Mouse (Mus musculus): ENCODE data around the gene Rcl1. TPM values are rescaled to one million over a fixed set of nuclear protein-coding genes. Genes with fewer than 3 reads are reported as not detected.

Rcl1 gene
- total RNA-seq, 1 experiment from 2014 or later = 32.9 TPM

GRCm38 (mm10) chr19:29113746-29114649 lies 12.8 kb downstream of the Rcl1 start:
- DNase-seq = no peak

GRCm38 (mm10) chr19:29116796-29117195 lies 15.6 kb downstream of the Rcl1 start:
- DNase-seq = no peak

DNA sequence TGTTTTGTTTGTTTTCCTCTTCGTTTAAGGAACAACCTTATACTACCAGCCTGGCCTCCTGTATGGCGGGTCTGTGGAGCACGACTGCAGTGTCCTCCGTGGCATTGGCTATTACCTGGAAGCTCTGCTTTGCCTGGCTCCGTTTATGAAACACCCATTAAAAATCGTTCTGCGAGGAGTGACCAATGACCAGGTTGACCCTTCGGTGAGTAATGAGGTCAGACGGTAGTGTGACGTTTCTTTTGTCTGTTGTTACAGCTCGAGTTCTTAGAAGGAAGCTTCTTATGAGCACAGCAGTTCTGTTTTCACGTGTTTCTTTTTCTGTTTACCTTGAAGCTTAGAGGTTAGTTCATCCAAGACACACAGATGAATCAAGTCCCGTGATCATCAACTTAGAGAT lies 17.0 kb downstream of the Rcl1 start:
- DNase-seq = no peak

DNA sequence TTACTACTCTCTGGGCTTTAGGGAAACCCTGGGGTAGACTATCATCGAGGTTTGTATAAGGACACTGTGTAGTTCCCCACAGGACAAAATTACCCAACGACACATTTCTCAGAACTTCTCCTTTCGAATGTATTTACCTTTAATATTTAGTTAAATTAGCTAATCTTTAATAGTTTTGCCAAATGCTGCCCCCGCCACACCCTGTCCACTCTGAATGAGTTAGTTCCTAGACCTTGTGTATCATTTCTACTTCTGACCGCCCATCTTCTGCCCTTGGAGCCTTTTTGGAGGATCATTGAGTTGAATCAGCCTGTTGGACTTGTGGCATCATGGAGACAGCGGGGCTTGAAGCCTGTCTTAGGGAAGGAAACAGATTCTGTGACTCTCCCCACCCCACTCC lies 19.1 kb downstream of the Rcl1 start:
- DNase-seq = no peak

- DNase-seq = peak; percentile 47
These were observed 20.2 kb downstream of the Rcl1 start for GRCm38 (mm10) chr19:29121394-29121793.

DNA sequence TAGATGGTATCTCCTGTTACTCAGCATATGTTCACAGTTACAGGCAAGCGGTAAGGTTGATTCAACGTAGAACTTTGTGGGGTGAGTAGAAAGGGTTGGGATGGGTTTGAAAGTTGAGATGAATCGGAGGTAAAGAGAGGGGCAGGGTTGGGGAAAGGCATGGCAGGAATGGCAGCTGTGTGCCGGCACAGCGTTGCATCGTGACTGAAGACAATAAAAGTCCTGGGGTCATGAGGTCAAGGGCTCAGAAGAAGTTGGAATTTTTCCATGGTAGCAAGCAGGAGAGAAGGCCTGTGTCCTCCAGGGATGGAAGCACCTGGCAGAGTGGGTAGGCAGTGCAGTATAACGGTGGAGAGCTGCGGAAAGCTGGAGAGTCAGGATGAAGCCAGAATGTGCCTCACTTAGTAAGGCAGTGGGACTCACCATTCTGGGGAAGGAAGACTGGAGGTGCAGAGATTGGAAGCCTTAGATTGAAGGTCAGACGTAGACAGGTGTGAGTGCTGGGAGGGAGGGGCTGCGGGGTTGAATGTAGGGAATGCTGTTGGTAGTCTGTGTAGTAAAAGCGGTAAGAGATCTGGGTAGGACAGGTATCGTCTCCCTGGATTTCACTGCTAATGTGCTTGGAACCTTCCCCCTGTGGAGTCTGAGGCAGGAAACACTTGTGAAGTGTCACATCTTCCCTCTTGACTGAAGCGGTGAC lies 23.9 kb downstream of the Rcl1 start:
- no peak for DNase-seq

- DNase-seq = no peak
These were observed 25.3 kb downstream of the Rcl1 start for GRCm38 (mm10) chr19:29126347-29127015.

DNA sequence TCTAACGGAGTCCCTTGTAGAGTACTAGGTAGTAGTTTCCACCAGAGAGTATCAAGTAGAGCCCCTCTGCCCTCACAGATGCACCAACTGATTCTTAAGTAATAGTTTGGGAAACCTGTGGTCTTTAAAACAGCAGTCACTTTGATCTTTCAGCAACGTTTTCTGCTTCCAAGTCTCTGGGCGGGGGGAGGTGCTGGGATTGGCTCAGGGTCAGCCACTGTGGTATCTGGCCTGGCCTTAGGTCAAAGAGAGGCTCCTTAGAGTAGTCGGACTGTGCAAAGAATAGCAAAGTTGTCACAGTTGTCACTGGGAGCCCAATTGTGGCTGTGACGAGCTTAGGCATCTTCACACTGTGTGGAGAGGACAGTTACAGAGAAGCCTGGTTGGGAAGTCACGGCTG lies 26.2 kb downstream of the Rcl1 start:
- DNase-seq = no peak

- no peak for DNase-seq
These were observed 27.0 kb downstream of the Rcl1 start for GRCm38 (mm10) chr19:29128217-29128616.

DNA sequence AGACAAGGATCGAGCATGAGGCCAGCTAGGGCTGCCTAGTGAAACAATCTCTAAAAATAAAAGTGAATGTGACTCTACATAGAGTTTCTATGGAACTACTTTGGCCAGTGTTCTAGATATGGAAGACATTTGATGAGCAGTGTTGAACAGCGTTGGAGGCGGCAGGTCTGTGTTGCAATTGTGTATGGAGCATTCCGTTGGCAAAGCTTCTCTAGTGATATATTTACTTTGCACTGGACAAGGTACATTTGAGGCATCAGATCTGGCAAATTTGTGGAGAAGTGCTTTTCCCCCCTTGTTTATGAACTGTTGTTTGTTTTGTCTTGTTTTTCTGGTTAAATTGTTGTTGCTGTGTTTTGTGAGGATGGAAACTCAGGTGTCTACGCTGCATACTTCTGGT lies 28.4 kb downstream of the Rcl1 start:
- no peak for DNase-seq

GRCm38 (mm10) chr19:29131171-29131570 lies 30.0 kb downstream of the Rcl1 start:
- DNase-seq = no peak

DNA sequence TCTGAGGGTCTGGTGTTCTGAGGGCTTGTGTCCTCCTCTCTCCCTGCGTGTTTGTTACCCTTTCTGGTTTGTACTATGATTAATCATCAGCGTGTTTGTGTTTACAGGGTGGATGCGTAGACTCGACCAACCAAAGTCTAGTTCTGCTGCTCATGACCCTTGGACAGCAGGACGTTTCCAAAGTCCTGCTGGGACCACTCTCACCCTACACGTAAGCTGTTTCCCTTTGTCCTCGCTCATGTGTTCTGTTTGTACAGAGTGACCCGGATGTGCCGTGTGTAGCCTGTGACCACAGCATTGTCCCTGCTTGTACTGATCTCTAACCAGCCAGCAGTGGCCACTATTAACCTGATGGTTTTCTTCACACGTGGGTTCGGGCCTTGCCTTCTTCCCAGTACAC lies 33.1 kb downstream of the Rcl1 start:
- DNase-seq = no peak

GRCm38 (mm10) chr19:29135172-29135736 lies 34.1 kb downstream of the Rcl1 start:
- no peak for DNase-seq

DNA sequence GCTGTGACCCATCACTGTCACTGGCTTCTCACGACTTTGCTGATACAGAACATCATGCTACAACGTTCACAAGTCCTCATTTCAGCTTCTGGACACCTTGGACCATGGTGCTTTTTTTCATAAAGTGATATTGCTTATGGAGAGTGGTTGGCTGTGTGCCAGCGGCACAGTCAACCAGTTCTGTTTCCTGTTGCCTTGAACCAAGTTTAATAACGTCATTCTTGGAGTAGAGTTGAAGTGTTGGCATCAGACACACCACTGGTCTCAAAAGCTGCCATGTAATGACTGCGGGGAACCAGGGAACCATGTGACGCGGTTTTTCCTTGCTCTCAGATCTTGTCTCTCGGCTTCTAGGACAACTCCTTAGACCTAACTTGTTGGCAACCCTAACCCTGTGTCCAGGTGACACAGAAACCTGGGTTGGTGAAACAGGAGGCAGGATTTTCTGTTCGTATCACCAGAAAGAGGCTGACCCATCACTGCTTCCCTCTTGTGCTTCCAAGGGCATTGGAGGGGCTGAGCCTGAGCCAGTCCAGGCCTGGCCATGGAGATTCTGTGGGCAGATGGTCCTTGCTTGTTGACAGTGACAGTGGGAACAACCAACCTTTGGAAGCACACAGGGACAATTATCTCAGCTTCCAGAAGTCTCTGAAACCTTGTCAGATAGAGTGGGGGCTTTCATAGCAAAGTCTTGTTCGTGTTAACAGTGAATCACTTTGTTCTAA lies 37.5 kb downstream of the Rcl1 start:
- no peak for DNase-seq

DNA sequence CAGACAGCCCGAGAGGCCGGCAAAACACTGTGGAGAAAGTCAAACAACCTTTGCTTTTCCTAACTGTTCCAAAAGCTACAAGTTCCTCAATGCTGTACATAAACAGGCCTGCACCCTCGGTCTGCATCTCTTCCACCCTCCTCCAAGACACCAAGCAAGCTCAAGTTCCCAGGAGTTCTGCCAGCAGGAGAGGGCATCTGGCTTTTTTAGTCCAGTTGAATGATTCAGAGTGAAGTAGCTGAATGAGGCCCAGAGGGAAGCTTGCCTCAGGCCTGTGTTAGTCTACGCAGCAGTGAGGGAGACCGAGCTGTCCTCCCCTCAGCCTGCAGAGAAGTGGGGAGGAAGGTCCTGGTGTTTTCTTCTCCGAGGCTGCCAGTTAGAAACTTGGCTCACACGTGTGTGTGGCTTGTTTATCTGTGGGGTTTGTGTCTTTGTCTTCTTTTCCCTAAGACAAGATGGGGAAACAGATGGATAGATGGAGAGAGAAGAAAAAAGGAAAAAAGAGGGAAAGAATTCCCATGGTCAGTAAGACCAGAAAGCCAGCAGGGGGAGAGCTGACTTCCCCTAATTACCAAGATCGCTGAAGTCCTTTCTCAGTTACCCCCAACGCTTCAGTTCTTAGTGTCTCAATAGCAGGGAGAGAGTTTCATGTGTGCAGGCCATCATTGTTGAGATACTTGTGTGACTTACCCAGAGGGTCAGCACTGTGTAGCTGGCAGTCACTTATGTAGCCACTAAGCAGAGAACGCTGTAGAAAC lies 38.7 kb downstream of the Rcl1 start:
- no peak for DNase-seq

GRCm38 (mm10) chr19:29140933-29141332 lies 39.8 kb downstream of the Rcl1 start:
- DNase-seq = no peak

GRCm38 (mm10) chr19:29142307-29142706 lies 41.1 kb downstream of the Rcl1 start:
- DNase-seq = no peak

GRCm38 (mm10) chr19:29145421-29145820 lies 44.2 kb downstream of the Rcl1 start:
- no peak for DNase-seq

GRCm38 (mm10) chr19:29146820-29147219 lies 45.6 kb downstream of the Rcl1 start:
- no peak for DNase-seq

DNA sequence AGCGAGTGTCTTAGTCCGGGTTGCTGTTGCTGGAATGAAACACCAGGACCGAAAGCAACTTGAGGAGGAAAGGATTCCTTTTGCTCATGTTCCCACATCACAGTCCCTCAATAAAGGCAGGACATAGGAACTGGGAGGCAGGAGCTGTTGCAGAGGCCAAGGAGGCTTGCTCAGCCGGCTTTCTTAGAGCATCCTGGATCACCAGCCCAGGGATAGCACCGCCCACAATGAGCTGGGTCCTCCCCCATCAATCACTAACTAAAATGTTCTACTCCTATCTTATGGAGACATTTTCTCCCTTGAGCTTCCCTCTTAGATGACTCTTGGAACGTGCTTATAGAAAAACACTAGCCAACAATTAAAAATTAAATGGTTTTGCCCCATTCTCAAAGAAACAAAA lies 48.4 kb downstream of the Rcl1 start:
- no peak for DNase-seq

DNA sequence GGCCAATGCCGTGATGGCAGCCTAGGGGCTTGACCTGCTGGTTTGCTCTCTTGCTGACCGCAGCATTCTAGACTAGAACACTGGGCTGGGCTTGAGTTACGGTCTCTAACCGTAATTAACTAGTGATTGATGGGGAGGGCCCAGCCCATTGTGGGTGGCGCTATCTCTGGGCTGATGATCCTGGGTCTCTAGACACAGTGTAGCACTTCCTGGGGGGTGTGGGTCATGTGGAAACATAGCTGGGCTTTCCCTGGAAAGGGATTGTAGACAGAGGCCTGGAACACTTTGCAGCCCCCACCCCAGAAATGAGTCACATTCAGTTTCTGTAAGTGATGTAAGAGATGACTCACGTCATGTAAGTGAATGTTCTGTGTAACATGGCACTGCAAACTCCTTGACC lies 48.9 kb downstream of the Rcl1 start:
- DNase-seq = no peak
